Mouse (Mus musculus): ENCODE results near the gene Chek2. TPM values are rescaled to one million over a fixed set of nuclear protein-coding genes. Genes with fewer than 3 reads are reported as not detected.

The Chek2 gene
- polyA plus RNA-seq, 1 experiment from 2014 or later = 6.0 TPM

GRCm38 (mm10) chr5:110909955-110910589 lies 70.3 kb downstream of the Chek2 start:
- no peak for ATAC-seq (ENCODE audit: low FRiP score)
- H3K4me2 ChIP-seq = no peak overlapping the region
- H3K27me3 ChIP-seq (replicated peaks) = no peaks in the 10 kb centered on the region
- H3K36me3 ChIP-seq = peaks cover 6% of the 10 kb centered on the region
- 92% methylated on average over 4 of the region's 4 CpGs for WGBS
- H3K4me1 ChIP-seq = no peaks in the 10 kb centered on the region
- no peak overlapping the region for H3K9ac ChIP-seq (replicated peaks)
- H3K4me3 ChIP-seq (replicated peaks) = no peak overlapping the region
- H3K27ac ChIP-seq (replicated peaks) = no peak overlapping the region
- no peaks in the 10 kb centered on the region for H3K9me3 ChIP-seq (replicated peaks)

- Histone ChIP-seq H3K4me1 (no peaks in the 10 kb centered on the region), H3K9ac (replicated peaks) (no peak overlapping the region), H3K4me3 (replicated peaks) (no peak overlapping the region), H3K27ac (replicated peaks) (no peak overlapping the region), H3K4me2 (no peak overlapping the region), H3K9me3 (replicated peaks) (no peaks in the 10 kb centered on the region), H3K27me3 (replicated peaks) (no peaks in the 10 kb centered on the region), H3K36me3 (no peaks in the 10 kb centered on the region)
- ATAC-seq (ENCODE audit: low FRiP score) = no peak
- 77% methylated on average over 11 of the region's 11 CpGs for WGBS
Measured at GRCm38 (mm10) chr5:110914859-110915258, 75.1 kb downstream of the Chek2 start.

DNA sequence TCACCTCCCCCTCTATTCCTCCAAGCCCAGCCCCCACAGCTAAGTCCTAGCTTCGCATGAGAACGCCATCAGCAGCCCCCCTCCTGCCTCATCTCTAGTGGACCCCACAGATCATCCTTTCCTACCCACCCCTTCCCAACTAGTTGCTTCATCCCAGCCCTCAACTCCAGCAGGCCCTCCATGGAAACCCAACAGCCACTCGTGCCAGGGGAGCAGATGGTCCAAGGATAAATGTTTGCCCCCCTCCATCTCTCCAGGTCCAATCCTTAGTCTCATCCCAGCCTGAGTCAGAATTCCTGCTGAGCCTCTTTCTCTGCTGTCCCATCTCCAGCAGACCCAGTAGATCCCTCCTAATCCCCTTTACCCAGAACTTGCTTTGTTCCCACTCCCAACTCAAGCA lies 76.5 kb downstream of the Chek2 start:
- H3K27ac ChIP-seq (replicated peaks) = no peak overlapping the region
- H3K27me3 ChIP-seq (replicated peaks) = no peaks in the 10 kb centered on the region
- no peak overlapping the region for H3K9ac ChIP-seq (replicated peaks)
- H3K36me3 ChIP-seq = no peaks in the 10 kb centered on the region
- H3K9me3 ChIP-seq (replicated peaks) = no peaks in the 10 kb centered on the region
- WGBS = 83% methylated on average over 3 of the region's 3 CpGs
- no peak overlapping the region for H3K4me2 ChIP-seq
- no peaks in the 10 kb centered on the region for H3K4me1 ChIP-seq
- ATAC-seq (ENCODE audit: low FRiP score) = no peak
- H3K4me3 ChIP-seq (replicated peaks) = no peak overlapping the region

DNA sequence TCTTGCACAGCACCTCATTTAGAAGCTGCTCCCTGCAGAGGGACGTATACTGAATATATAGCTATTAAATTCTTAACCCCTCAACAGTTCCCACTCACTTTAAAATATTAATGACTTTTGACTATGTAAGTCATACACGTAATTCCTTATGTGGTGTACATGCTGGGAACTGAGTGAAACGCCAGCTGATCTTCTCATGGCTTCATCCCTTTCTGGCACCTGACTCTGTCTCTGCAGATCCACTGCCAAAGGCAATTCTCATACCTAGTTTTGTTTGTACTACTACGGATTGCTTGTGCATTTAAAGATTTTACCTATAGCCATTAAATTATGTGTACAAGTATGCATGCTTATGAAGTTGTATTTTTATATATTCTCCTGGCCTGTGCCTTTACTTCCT lies 79.8 kb downstream of the Chek2 start:
- Histone ChIP-seq H3K27me3 (replicated peaks) (no peaks in the 10 kb centered on the region), H3K4me3 (replicated peaks) (no peak overlapping the region), H3K27ac (replicated peaks) (no peak overlapping the region), H3K4me1 (peaks cover 7% of the 10 kb centered on the region), H3K36me3 (no peaks in the 10 kb centered on the region), H3K4me2 (no peak overlapping the region), H3K9me3 (replicated peaks) (no peaks in the 10 kb centered on the region), H3K9ac (replicated peaks) (no peak overlapping the region)
- ATAC-seq (ENCODE audit: low FRiP score) = no peak
- 66% methylated on average over 4 of the region's 4 CpGs for WGBS

- Histone ChIP-seq H3K4me2 (no peak overlapping the region), H3K4me3 (replicated peaks) (no peak overlapping the region), H3K27me3 (replicated peaks) (no peaks in the 10 kb centered on the region), H3K9me3 (replicated peaks) (no peaks in the 10 kb centered on the region), H3K9ac (replicated peaks) (no peak overlapping the region), H3K36me3 (no peaks in the 10 kb centered on the region), H3K4me1 (peaks cover 17% of the 10 kb centered on the region), H3K27ac (replicated peaks) (no peak overlapping the region)
- 26% methylated on average over 1 of the region's 1 CpGs for WGBS
- no peak for ATAC-seq (ENCODE audit: low FRiP score)
Measured at GRCm38 (mm10) chr5:110923336-110923735, 83.6 kb downstream of the Chek2 start.

Other genes with a start within 250 kb of the Chek2 start
- 40.1 and 49.0 TPM in 2 replicates for gene Noc4l, start 186.6 kb upstream of the Chek2 start, polyA plus RNA-seq (2015; fragmentation: Nextera tagmentation; extraction: Ambion mirVana)
- 17.5 and 18.3 TPM in 2 replicates for gene Ddx51, start 186.5 kb upstream of the Chek2 start, polyA plus RNA-seq (2015; fragmentation: Nextera tagmentation; extraction: Ambion mirVana)
- 44.0 and 49.7 TPM in 2 replicates for gene Ep400, start 69.3 kb upstream of the Chek2 start, polyA plus RNA-seq (2015; fragmentation: Nextera tagmentation; extraction: Ambion mirVana)
- 23.0 and 31.6 TPM in 2 replicates for gene Pus1, start 59.3 kb upstream of the Chek2 start, polyA plus RNA-seq (2015; fragmentation: Nextera tagmentation; extraction: Ambion mirVana)
- gene Ulk1, start 29.9 kb upstream of the Chek2 start, polyA plus RNA-seq (2015; fragmentation: Nextera tagmentation; extraction: Ambion mirVana) = 24.3 and 27.0 TPM in 2 replicates
- gene Hscb, start 202 bp upstream of the Chek2 start, polyA plus RNA-seq (2015; fragmentation: Nextera tagmentation; extraction: Ambion mirVana) = 10.8 and 15.9 TPM in 2 replicates
- gene Ttc28, start 39.8 kb downstream of the Chek2 start, polyA plus RNA-seq (2015; fragmentation: Nextera tagmentation; extraction: Ambion mirVana) = 18.3 and 18.8 TPM in 2 replicates